ENCODE assay signal across 10 mouse cellular contexts in the genomic region with DNA sequence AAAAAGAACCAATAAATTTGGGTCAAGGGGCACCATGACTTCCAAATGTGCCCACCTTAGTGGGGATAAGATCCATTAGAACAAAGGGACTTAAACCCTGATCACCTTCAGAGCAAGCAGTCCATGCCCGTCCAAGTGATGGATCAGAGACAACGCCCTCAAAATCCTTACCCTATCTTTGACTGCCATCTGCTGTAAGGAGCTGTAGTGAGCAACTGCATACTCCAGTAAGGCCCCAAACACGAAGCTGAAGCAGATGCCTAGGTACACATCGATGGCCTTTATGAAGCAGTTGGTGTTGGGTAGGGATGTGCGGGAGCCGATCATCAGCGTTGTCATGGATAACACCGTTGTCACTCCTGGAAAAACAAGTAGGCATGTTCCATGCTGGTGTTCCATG. TPM values are rescaled to one million over a fixed set of nuclear protein-coding genes. Genes with fewer than 3 reads are reported as not detected.
A peak's percentile ranks its signal among the peaks of the same experiment; 100 is the strongest.
DNase-seq lines count a peak whose midpoint lies in the region; ATAC-seq lines count a peak whose summit lies in the region.
"Had no signal": no experiment of that assay in that cellular context is flagged by ENCODE, and none has a peak within 500 bp of the region (broad histone marks: within the 10 kb centered on the region; RNA-seq: fewer than 3 reads in every experiment).

No protein-coding gene starts in this region.

- no peak overlapping the region for H3K9ac ChIP-seq in hindbrain, embryonic 16.5 days (ENCODE audit: low read depth, low read length)
- no peak overlapping the region for H3K9ac ChIP-seq in hindbrain, embryonic 12.5 days
- H3K9ac ChIP-seq in midbrain, embryonic 14.5 days (replicated peaks; ENCODE audit: low read length): no peak overlapping the region
- H3K9ac ChIP-seq in midbrain, embryonic 16.5 days (ENCODE audit: low read depth, low read length): no peak overlapping the region
- no peak overlapping the region for H3K9ac ChIP-seq in midbrain, embryonic 13.5 days (replicated peaks)
- H3K9ac ChIP-seq: stomach, embryonic 15.5 days had no signal

- 85% methylated on average over 8 of the region's 8 CpGs for WGBS in hindbrain, embryonic 16.5 days
- WGBS in hindbrain, embryonic 12.5 days: 85% methylated on average over 8 of the region's 8 CpGs
- 81% methylated on average over 8 of the region's 8 CpGs for WGBS in midbrain, embryonic 14.5 days
- 81% methylated on average over 8 of the region's 8 CpGs for WGBS in midbrain, embryonic 16.5 days
- 85% methylated on average over 8 of the region's 8 CpGs for whole genome bisulfite sequencing in midbrain, embryonic 13.5 days

- no peaks in the 10 kb centered on the region for H3K36me3 ChIP-seq in hindbrain, embryonic 16.5 days (ENCODE audit: control insufficient read depth, insufficient read depth, low read length)
- H3K36me3 ChIP-seq in hindbrain, embryonic 12.5 days: no peaks in the 10 kb centered on the region
- no peaks in the 10 kb centered on the region for H3K36me3 ChIP-seq in midbrain, embryonic 14.5 days (ENCODE audit: control insufficient read depth, insufficient read depth, low read length)
- H3K36me3 ChIP-seq in midbrain, embryonic 16.5 days (ENCODE audit: control insufficient read depth, insufficient read depth, low read length): no peaks in the 10 kb centered on the region
- H3K36me3 ChIP-seq in midbrain, embryonic 13.5 days: no peaks in the 10 kb centered on the region
- H3K36me3 ChIP-seq: stomach, embryonic 15.5 days had no signal

- H3K9me3 ChIP-seq in hindbrain, embryonic 16.5 days (ENCODE audit: control insufficient read depth, low read length): no peaks in the 10 kb centered on the region
- H3K9me3 ChIP-seq in hindbrain, embryonic 12.5 days (replicated peaks): no peaks in the 10 kb centered on the region
- H3K9me3 ChIP-seq in midbrain, embryonic 14.5 days (ENCODE audit: control insufficient read depth, low read length): no peaks in the 10 kb centered on the region
- H3K9me3 ChIP-seq in midbrain, embryonic 16.5 days (replicated peaks; ENCODE audit: control insufficient read depth, low read length, poor library complexity, severe bottlenecking): no peaks in the 10 kb centered on the region
- no peaks in the 10 kb centered on the region for H3K9me3 ChIP-seq in midbrain, embryonic 13.5 days
- H3K9me3 ChIP-seq: stomach, embryonic 15.5 days had no signal

- no peak overlapping the region for H3K4me3 ChIP-seq in hindbrain, embryonic 16.5 days (ENCODE audit: low read length)
- no peak overlapping the region for H3K4me3 ChIP-seq in hindbrain, embryonic 12.5 days
- no peak overlapping the region for H3K4me3 ChIP-seq in midbrain, embryonic 14.5 days (replicated peaks; ENCODE audit: low read depth, low read length)
- no peak overlapping the region for H3K4me3 ChIP-seq in midbrain, embryonic 16.5 days (ENCODE audit: low read depth, low read length)
- no peak overlapping the region for H3K4me3 ChIP-seq in midbrain, embryonic 13.5 days (replicated peaks)
- H3K4me3 ChIP-seq: stomach, embryonic 15.5 days had no signal

- peak; percentile 17 for DNase-seq in midbrain, embryonic 14.5 days
- DNase-seq in c-Kit-positive CD71-positive TER-119-positive erythroid progenitor cells, embryonic 14.5 days (ENCODE audit: low spot score): peak; percentile 3

- no peak overlapping the region for H3K27ac ChIP-seq in hindbrain, embryonic 16.5 days (ENCODE audit: low read depth, low read length)
- H3K27ac ChIP-seq in hindbrain, embryonic 12.5 days: no peak overlapping the region
- no peak overlapping the region for H3K27ac ChIP-seq in midbrain, embryonic 14.5 days (replicated peaks; ENCODE audit: low read depth, low read length)
- no peak overlapping the region for H3K27ac ChIP-seq in midbrain, embryonic 16.5 days (ENCODE audit: low read length)
- H3K27ac ChIP-seq in midbrain, embryonic 13.5 days: no peak overlapping the region
- H3K27ac ChIP-seq: stomach, embryonic 15.5 days had no signal

- ATAC-seq in hindbrain, embryonic 16.5 days: 0 out of 2 replicates have a peak, but pooled peaks have one; percentile 20
- no peak for ATAC-seq in hindbrain, embryonic 12.5 days (ENCODE audit: low FRiP score)
- ATAC-seq in midbrain, embryonic 14.5 days (ENCODE audit: low FRiP score, low TSS enrichment): no peak
- no peak for ATAC-seq in midbrain, embryonic 16.5 days
- ATAC-seq in megakaryocyte progenitor cell, adult 5-6 weeks (replicated peaks; ENCODE audit: poor library complexity): peak; percentile 42; the same call in 1 of the 2 replicates
- no peak for ATAC-seq in erythroid progenitor cell, adult 5-6 weeks (replicated peaks; ENCODE audit: low FRiP score, poor library complexity, severe bottlenecking)
- ATAC-seq in midbrain, embryonic 13.5 days: no peak

- H3K27me3 ChIP-seq in hindbrain, embryonic 16.5 days (replicated peaks; ENCODE audit: control insufficient read depth, insufficient read depth, low read length): no peaks in the 10 kb centered on the region
- H3K27me3 ChIP-seq in hindbrain, embryonic 12.5 days: no peaks in the 10 kb centered on the region
- no peaks in the 10 kb centered on the region for H3K27me3 ChIP-seq in midbrain, embryonic 14.5 days (ENCODE audit: control insufficient read depth, insufficient read depth, low read length)
- no peaks in the 10 kb centered on the region for H3K27me3 ChIP-seq in midbrain, embryonic 16.5 days (ENCODE audit: control insufficient read depth, insufficient read depth, low read depth, low read length)
- H3K27me3 ChIP-seq in midbrain, embryonic 13.5 days: no peaks in the 10 kb centered on the region
- H3K27me3 ChIP-seq: stomach, embryonic 15.5 days had no signal

- H3K4me2 ChIP-seq in hindbrain, embryonic 16.5 days (ENCODE audit: low read length): no peak overlapping the region
- H3K4me2 ChIP-seq in hindbrain, embryonic 12.5 days (replicated peaks): no peak overlapping the region
- no peak overlapping the region for H3K4me2 ChIP-seq in midbrain, embryonic 14.5 days (ENCODE audit: low read length)
- H3K4me2 ChIP-seq in midbrain, embryonic 16.5 days (ENCODE audit: low read length): no peak overlapping the region
- no peak overlapping the region for H3K4me2 ChIP-seq in midbrain, embryonic 13.5 days (replicated peaks)
- H3K4me2 ChIP-seq: stomach, embryonic 15.5 days had no signal

- H3K4me1 ChIP-seq in hindbrain, embryonic 16.5 days (ENCODE audit: control insufficient read depth, insufficient read depth, low read depth, low read length): no peaks in the 10 kb centered on the region
- H3K4me1 ChIP-seq in hindbrain, embryonic 12.5 days: no peaks in the 10 kb centered on the region
- no peaks in the 10 kb centered on the region for H3K4me1 ChIP-seq in midbrain, embryonic 14.5 days (ENCODE audit: control insufficient read depth, insufficient read depth, low read length)
- H3K4me1 ChIP-seq in midbrain, embryonic 16.5 days (ENCODE audit: control insufficient read depth, insufficient read depth, low read length): no peaks in the 10 kb centered on the region
- no peaks in the 10 kb centered on the region for H3K4me1 ChIP-seq in midbrain, embryonic 13.5 days (replicated peaks)
- H3K4me1 ChIP-seq: stomach, embryonic 15.5 days had no signal

RNA-seq across cellular contexts. Expression of gene Gabrp, which starts 24.6 kb away (rescaled TPM):
- polyA plus RNA-seq in hindbrain, embryonic 16.5 days (2015; fragmentation: Nextera tagmentation; extraction: Ambion mirVana): not detected in 2 replicates
- 4.8 and 6.6 TPM in 2 replicates for polyA plus RNA-seq in hindbrain, embryonic 12.5 days (2016; fragmentation: Nextera tagmentation; extraction: Ambion mirVana)
- polyA plus RNA-seq in midbrain, embryonic 14.5 days (2014; fragmentation: Nextera tagmentation; extraction: Ambion mirVana): not detected in 2 replicates
- polyA plus RNA-seq in midbrain, embryonic 16.5 days (2015; fragmentation: Nextera tagmentation; extraction: Ambion mirVana): not detected in 2 replicates
- not detected in 2 replicates for total RNA-seq in megakaryocyte progenitor cell, adult 5-6 weeks (2015)
- total RNA-seq in megakaryocyte progenitor cell, adult 5-6 weeks (2017): not detected in 2 replicates
- not detected in 2 replicates for total RNA-seq in erythroid progenitor cell, adult 5-6 weeks (2015; ENCODE audit: low replicate concordance)
- not detected in 2 replicates for total RNA-seq in erythroid progenitor cell, adult 5-6 weeks (2017; ENCODE audit: low replicate concordance)
- polyA plus RNA-seq in midbrain, embryonic 13.5 days (2015; fragmentation: Nextera tagmentation; extraction: Ambion mirVana): not detected in 2 replicates
- total RNA-seq: layer of hippocampus, adult 8-10 months had no signal

RNA-seq across cellular contexts. Expression of gene Ranbp17, which starts 40.6 kb away (rescaled TPM):
- 5.2 and 5.6 TPM in 2 replicates for polyA plus RNA-seq in hindbrain, embryonic 16.5 days (2015; fragmentation: Nextera tagmentation; extraction: Ambion mirVana)
- polyA plus RNA-seq in hindbrain, embryonic 12.5 days (2016; fragmentation: Nextera tagmentation; extraction: Ambion mirVana): 11.9 and 12.2 TPM in 2 replicates
- polyA plus RNA-seq in midbrain, embryonic 14.5 days (2014; fragmentation: Nextera tagmentation; extraction: Ambion mirVana): 9.1 and 10.0 TPM in 2 replicates
- polyA plus RNA-seq in midbrain, embryonic 16.5 days (2015; fragmentation: Nextera tagmentation; extraction: Ambion mirVana): 7.0 and 7.2 TPM in 2 replicates
- total RNA-seq in megakaryocyte progenitor cell, adult 5-6 weeks (2015): 2.6 and 5.2 TPM in 2 replicates
- total RNA-seq in megakaryocyte progenitor cell, adult 5-6 weeks (2017): 2.6 and 3.5 TPM in 2 replicates
- 2.5 and 6.7 TPM in 2 replicates for total RNA-seq in erythroid progenitor cell, adult 5-6 weeks (2015; ENCODE audit: low replicate concordance)
- total RNA-seq in erythroid progenitor cell, adult 5-6 weeks (2017; ENCODE audit: low replicate concordance): 5.1 and 5.8 TPM in 2 replicates
- 8.9 and 9.0 TPM in 2 replicates for polyA plus RNA-seq in midbrain, embryonic 13.5 days (2015; fragmentation: Nextera tagmentation; extraction: Ambion mirVana)

RNA-seq across cellular contexts. Expression of gene D130052B06Rik, which starts 45.0 kb away (rescaled TPM):
- polyA plus RNA-seq in hindbrain, embryonic 16.5 days (2015; fragmentation: Nextera tagmentation; extraction: Ambion mirVana): not detected in 2 replicates
- 0.12 and 0.26 TPM in 2 replicates for polyA plus RNA-seq in hindbrain, embryonic 12.5 days (2016; fragmentation: Nextera tagmentation; extraction: Ambion mirVana)
- polyA plus RNA-seq in midbrain, embryonic 14.5 days (2014; fragmentation: Nextera tagmentation; extraction: Ambion mirVana): not detected in 2 replicates
- polyA plus RNA-seq in midbrain, embryonic 16.5 days (2015; fragmentation: Nextera tagmentation; extraction: Ambion mirVana): not detected in 2 replicates
- not detected in 2 replicates for total RNA-seq in megakaryocyte progenitor cell, adult 5-6 weeks (2015)
- not detected in 2 replicates for total RNA-seq in megakaryocyte progenitor cell, adult 5-6 weeks (2017)
- total RNA-seq in erythroid progenitor cell, adult 5-6 weeks (2015; ENCODE audit: low replicate concordance): not detected in 2 replicates
- total RNA-seq in erythroid progenitor cell, adult 5-6 weeks (2017; ENCODE audit: low replicate concordance): not detected in 2 replicates
- polyA plus RNA-seq in midbrain, embryonic 13.5 days (2015; fragmentation: Nextera tagmentation; extraction: Ambion mirVana): not detected in 2 replicates
- total RNA-seq: layer of hippocampus, adult 8-10 months had no signal
- polyA plus RNA-seq: stomach, embryonic 15.5 days had no signal

Comparison
In these comparisons a context has a peak if more than half of its experiments do, and no peak if none do; other contexts are left out.
1. ATAC-seq: peak in hindbrain, embryonic 16.5 days (single experiment) and megakaryocyte progenitor cell, adult 5-6 weeks (single experiment); none in hindbrain, embryonic 12.5 days (single experiment), midbrain, embryonic 14.5 days (single experiment), midbrain, embryonic 16.5 days (single experiment), erythroid progenitor cell, adult 5-6 weeks (single experiment) and midbrain, embryonic 13.5 days (single experiment).